Mouse (Mus musculus) T-cell, adult 2 months (primary cell): ENCODE results near the gene Nppa.

Source experiments
- DNase-seq: peaks from one replicate; pipeline ENCODE4 v3.0.0; 2022; ENCODE audit warnings: low spot score

The Nppa gene

GRCm38 (mm10) chr4:148000202-148000772 lies at the start of gene Nppa:
Gene Nppa (plus strand): TSS chr4:148000722.
- DNase-seq, result no peak

GRCm38 (mm10) chr4:147953590-147953989 lies 46.9 kb upstream of the Nppa start:
- DNase-seq, result peak; percentile 17

- no peak for DNase-seq
Observed at GRCm38 (mm10) chr4:147957141-147957540, 43.4 kb upstream of the Nppa start.

- peak; percentile 37 for DNase-seq
Observed at GRCm38 (mm10) chr4:147959881-147960831, 40.4 kb upstream of the Nppa start.

GRCm38 (mm10) chr4:147962781-147963180 lies 37.7 kb upstream of the Nppa start:
- no peak for DNase-seq

GRCm38 (mm10) chr4:147963623-147964022 lies 36.9 kb upstream of the Nppa start:
- DNase-seq, result no peak

- no peak for DNase-seq
Observed at GRCm38 (mm10) chr4:147965712-147966111, 34.8 kb upstream of the Nppa start.

- DNase-seq, result no peak
Observed at GRCm38 (mm10) chr4:147968816-147969215, 31.7 kb upstream of the Nppa start.

- DNase-seq, result no peak
Observed at GRCm38 (mm10) chr4:147969337-147969736, 31.2 kb upstream of the Nppa start.

GRCm38 (mm10) chr4:147976237-147976636 lies 24.3 kb upstream of the Nppa start:
- no peak for DNase-seq

- no peak for DNase-seq
Observed at GRCm38 (mm10) chr4:147977726-147978125, 22.8 kb upstream of the Nppa start.

GRCm38 (mm10) chr4:147978391-147978790 lies 22.1 kb upstream of the Nppa start:
- no peak for DNase-seq

- no peak for DNase-seq
Observed at GRCm38 (mm10) chr4:147979441-147979860, 21.1 kb upstream of the Nppa start.

GRCm38 (mm10) chr4:147985205-147986132 lies 15.1 kb upstream of the Nppa start, which contains the start of gene Nppb:
Gene Nppb (plus strand): TSS chr4:147985788.
- no peak for DNase-seq

- DNase-seq, result no peak
Observed at GRCm38 (mm10) chr4:147993571-147994095, 6.9 kb upstream of the Nppa start.

GRCm38 (mm10) chr4:147995311-147995710 lies 5.2 kb upstream of the Nppa start:
- DNase-seq, result no peak

- DNase-seq, result no peak
Observed at GRCm38 (mm10) chr4:148001013-148001789, 679 bp downstream of the Nppa start.

- no peak for DNase-seq
Observed at GRCm38 (mm10) chr4:148001866-148002265, 1.3 kb downstream of the Nppa start.

- no peak for DNase-seq
Observed at GRCm38 (mm10) chr4:148004361-148004760, 3.8 kb downstream of the Nppa start.

GRCm38 (mm10) chr4:148008412-148008811 lies 7.9 kb downstream of the Nppa start:
- no peak for DNase-seq

- no peak for DNase-seq
Observed at GRCm38 (mm10) chr4:148009641-148010040, 9.1 kb downstream of the Nppa start.
